Mouse (Mus musculus) embryonic facial prominence, embryonic 13.5 days (tissue): ENCODE results near the gene Calhm3. TPM values are rescaled to one million over a fixed set of nuclear protein-coding genes. Genes with fewer than 3 reads are reported as not detected.

ENCODE experiments used
- polyA plus RNA-seq: library from polyadenylated mRNA; unstranded; fragments of >200 nt; fragmentation: Nextera tagmentation; extraction: Ambion mirVana; gene quantifications from 2 replicates; pipeline ENCODE4 v1.2.1, GENCODE M21; 2015

Calhm3 gene
- polyA plus RNA-seq, 1 experiment from 2014 or later = not detected

Other genes starting within 250 kb of the Calhm3 start
- 8.4 TPM in 2 replicates for gene Ina, start 143.1 kb downstream of the Calhm3 start, polyA plus RNA-seq
- 69.1 and 77.3 TPM in 2 replicates for gene Nt5c2, start 142.6 kb downstream of the Calhm3 start, polyA plus RNA-seq
- 24.3 and 24.4 TPM in 2 replicates for gene Pcgf6, start 106.9 kb downstream of the Calhm3 start, polyA plus RNA-seq
- gene Taf5, start 90.0 kb downstream of the Calhm3 start, polyA plus RNA-seq = 5.8 and 7.3 TPM in 2 replicates
- gene Usmg5, start 67.1 kb downstream of the Calhm3 start, polyA plus RNA-seq = 1,297 and 1,426 TPM in 2 replicates
- 11.5 TPM in 2 replicates for gene Pdcd11, start 67.0 kb downstream of the Calhm3 start, polyA plus RNA-seq
- 11.1 and 11.8 TPM in 2 replicates for gene Calhm2, start 19.5 kb downstream of the Calhm3 start, polyA plus RNA-seq
- gene Calhm1, start 13.5 kb downstream of the Calhm3 start, polyA plus RNA-seq = not detected in 2 replicates
- gene Neurl1a, start 21.1 kb upstream of the Calhm3 start, polyA plus RNA-seq = 6.2 and 7.3 TPM in 2 replicates